Comparison of ENCODE assay signal across 11 mouse cellular contexts in the genomic region with DNA sequence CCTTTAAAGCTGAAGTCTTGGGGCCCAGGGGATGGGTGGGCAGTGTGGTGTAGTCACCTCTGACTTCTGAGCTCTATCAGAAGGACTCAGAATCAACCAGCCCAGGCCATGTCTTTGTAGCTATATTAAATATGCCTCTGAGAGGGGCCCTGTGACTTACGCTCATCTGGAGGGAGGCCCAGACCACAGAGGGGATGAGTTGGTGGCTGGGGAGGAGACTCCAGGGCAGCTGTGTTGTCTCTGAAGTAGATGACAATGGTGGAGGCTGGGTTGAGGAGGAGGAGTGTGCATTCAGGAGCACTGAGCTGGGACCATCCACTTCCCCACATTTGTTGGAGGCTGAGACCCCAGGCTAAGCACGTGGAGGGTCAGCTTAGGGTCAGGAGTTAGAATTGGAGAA. TPM values are rescaled to one million over a fixed set of nuclear protein-coding genes. Genes with fewer than 3 reads are reported as not detected.
DNase-seq lines count a peak whose midpoint lies in the region; ATAC-seq and TF ChIP-seq lines count a peak whose summit lies in the region.
"Had no signal": no experiment of that assay in that cellular context is flagged by ENCODE, and none has a peak within 500 bp of the region (broad histone marks: within the 10 kb centered on the region; RNA-seq: fewer than 3 reads in every experiment).

No protein-coding gene starts in this region.

- no peak overlapping the region for H3K4me2 ChIP-seq in kidney, postnatal 0 days (ENCODE audit: low read length)
- no peak overlapping the region for H3K4me2 ChIP-seq in midbrain, embryonic 13.5 days (replicated peaks)
- H3K4me2 ChIP-seq in midbrain, embryonic 14.5 days (ENCODE audit: low read length): no peak overlapping the region

- H3K9me3 ChIP-seq in kidney, postnatal 0 days (replicated peaks; ENCODE audit: low read length): no peaks in the 10 kb centered on the region
- H3K9me3 ChIP-seq in midbrain, embryonic 13.5 days: no peaks in the 10 kb centered on the region
- H3K9me3 ChIP-seq in midbrain, embryonic 14.5 days (ENCODE audit: control insufficient read depth, low read length): no peaks in the 10 kb centered on the region
- H3K9me3 ChIP-seq: embryonic facial prominence, embryonic 10.5 days; forebrain, embryonic 13.5 days; heart, embryonic 13.5 days; hindbrain, embryonic 12.5 days had no signal

- H3K9ac ChIP-seq in kidney, postnatal 0 days (ENCODE audit: low read depth, low read length): no peak overlapping the region
- H3K9ac ChIP-seq in midbrain, embryonic 13.5 days (replicated peaks): no peak overlapping the region
- no peak overlapping the region for H3K9ac ChIP-seq in midbrain, embryonic 14.5 days (replicated peaks; ENCODE audit: low read length)
- H3K9ac ChIP-seq: heart, embryonic 13.5 days had no signal

- no peak for ATAC-seq in cerebellum, adult (ENCODE audit: insufficient number of reproducible peaks, low FRiP score, low TSS enrichment)
- ATAC-seq in kidney, postnatal 0 days (replicated peaks; ENCODE audit: low FRiP score, low read depth): no peak
- ATAC-seq in midbrain, embryonic 13.5 days: 0 out of 2 replicates have a peak, but pooled peaks have one; percentile 1
- ATAC-seq in midbrain, embryonic 14.5 days (ENCODE audit: low FRiP score, low TSS enrichment): no peak

- no peak overlapping the region for H3K27ac ChIP-seq in kidney, postnatal 0 days
- no peak overlapping the region for H3K27ac ChIP-seq in midbrain, embryonic 13.5 days
- H3K27ac ChIP-seq in midbrain, embryonic 14.5 days (replicated peaks; ENCODE audit: low read depth, low read length): no peak overlapping the region
- H3K27ac ChIP-seq: embryonic facial prominence, embryonic 10.5 days; forebrain, embryonic 13.5 days; heart, embryonic 13.5 days; hindbrain, embryonic 12.5 days; hindbrain, postnatal 0 days had no signal

- H3K27me3 ChIP-seq in kidney, postnatal 0 days (ENCODE audit: insufficient read depth, low read length): peaks cover 50% of the 10 kb centered on the region
- H3K27me3 ChIP-seq in midbrain, embryonic 13.5 days: peaks cover 76% of the 10 kb centered on the region
- peaks cover 60% of the 10 kb centered on the region for H3K27me3 ChIP-seq in midbrain, embryonic 14.5 days (ENCODE audit: control insufficient read depth, insufficient read depth, low read length)

- TF ChIP-seq CTCF in kidney, postnatal 0 days (IDR thresholded peaks at IDR 0.05; ENCODE audit: low read depth): no peak

- H3K4me1 ChIP-seq in kidney, postnatal 0 days (replicated peaks; ENCODE audit: insufficient read depth, low read length): peaks cover 3% of the 10 kb centered on the region; the same call in 1 of the 2 replicates
- H3K4me1 ChIP-seq in midbrain, embryonic 13.5 days (replicated peaks): peaks cover 25% of the 10 kb centered on the region
- H3K4me1 ChIP-seq in midbrain, embryonic 14.5 days (ENCODE audit: control insufficient read depth, insufficient read depth, low read length): peaks cover 9% of the 10 kb centered on the region; the same call in 1 of the 2 replicates

- peak; percentile 37 for DNase-seq in cerebellum, adult 9-11 months
- DNase-seq in kidney, postnatal 0 days (ENCODE audit: low spot score): peak; percentile 37
- no peak for DNase-seq in kidney, adult 9 months
- DNase-seq in midbrain, embryonic 14.5 days: no peak

- H3K36me3 ChIP-seq in kidney, postnatal 0 days (ENCODE audit: insufficient read depth, low read length): no peaks in the 10 kb centered on the region
- H3K36me3 ChIP-seq in midbrain, embryonic 13.5 days: peaks cover 19% of the 10 kb centered on the region
- peaks cover 30% of the 10 kb centered on the region for H3K36me3 ChIP-seq in midbrain, embryonic 14.5 days (ENCODE audit: control insufficient read depth, insufficient read depth, low read length)
- H3K36me3 ChIP-seq: heart, embryonic 13.5 days had no signal

- 30% methylated on average over 2 of the region's 2 CpGs for WGBS in kidney, postnatal 0 days
- WGBS in midbrain, embryonic 13.5 days: 36% methylated on average over 2 of the region's 2 CpGs
- 39% methylated on average over 2 of the region's 2 CpGs for WGBS in midbrain, embryonic 14.5 days

- H3K4me3 ChIP-seq in kidney, postnatal 0 days (replicated peaks; ENCODE audit: low read depth, low read length): no peak overlapping the region
- H3K4me3 ChIP-seq in midbrain, embryonic 13.5 days (replicated peaks): no peak overlapping the region
- no peak overlapping the region for H3K4me3 ChIP-seq in midbrain, embryonic 14.5 days (replicated peaks; ENCODE audit: low read depth, low read length)

RNA-seq across cellular contexts. Expression of a gene that starts 3.9 kb away (rescaled TPM):
- polyA plus RNA-seq in kidney, postnatal 0 days (2015; fragmentation: Nextera tagmentation; extraction: Ambion mirVana): 0.57 and 0.92 TPM in 2 replicates
- polyA plus RNA-seq in midbrain, embryonic 13.5 days (2015; fragmentation: Nextera tagmentation; extraction: Ambion mirVana): 8.2 and 10.5 TPM in 2 replicates
- 14.7 and 14.9 TPM in 2 replicates for polyA plus RNA-seq in midbrain, embryonic 14.5 days (2014; fragmentation: Nextera tagmentation; extraction: Ambion mirVana)

RNA-seq across cellular contexts. Expression of a gene that starts 7.9 kb away (rescaled TPM):
- 1.3 and 2.0 TPM in 2 replicates for polyA plus RNA-seq in kidney, postnatal 0 days (2015; fragmentation: Nextera tagmentation; extraction: Ambion mirVana)
- polyA plus RNA-seq in midbrain, embryonic 13.5 days (2015; fragmentation: Nextera tagmentation; extraction: Ambion mirVana): 16.5 and 18.3 TPM in 2 replicates
- 9.9 and 15.2 TPM in 2 replicates for polyA plus RNA-seq in midbrain, embryonic 14.5 days (2014; fragmentation: Nextera tagmentation; extraction: Ambion mirVana)

RNA-seq across cellular contexts. Expression of a gene that starts 11.5 kb away (rescaled TPM):
- polyA plus RNA-seq in kidney, postnatal 0 days (2015; fragmentation: Nextera tagmentation; extraction: Ambion mirVana): 10.4 and 12.0 TPM in 2 replicates
- polyA plus RNA-seq in midbrain, embryonic 13.5 days (2015; fragmentation: Nextera tagmentation; extraction: Ambion mirVana): 149 and 151 TPM in 2 replicates
- polyA plus RNA-seq in midbrain, embryonic 14.5 days (2014; fragmentation: Nextera tagmentation; extraction: Ambion mirVana): 175 and 200 TPM in 2 replicates

RNA-seq across cellular contexts. Expression of a gene that starts 27.8 kb away (rescaled TPM):
- polyA plus RNA-seq in kidney, postnatal 0 days (2015; fragmentation: Nextera tagmentation; extraction: Ambion mirVana): 0.23 and 0.32 TPM in 2 replicates
- 0.34 and 0.71 TPM in 2 replicates for polyA plus RNA-seq in midbrain, embryonic 13.5 days (2015; fragmentation: Nextera tagmentation; extraction: Ambion mirVana)
- 0.27 and 0.34 TPM in 2 replicates for polyA plus RNA-seq in midbrain, embryonic 14.5 days (2014; fragmentation: Nextera tagmentation; extraction: Ambion mirVana)

Comparison
In these comparisons a context has a peak if more than half of its experiments do, and no peak if none do; other contexts are left out.
1. DNase-seq: peak in cerebellum, adult 9-11 months (single experiment) and kidney, postnatal 0 days (single experiment); none in kidney, adult 9 months (single experiment) and midbrain, embryonic 14.5 days (single experiment).
2. RNA of a gene that starts 11.5 kb away (polyA plus RNA-seq): 175 to 200 TPM in midbrain, embryonic 14.5 days and 149 to 151 TPM in midbrain, embryonic 13.5 days; 10.4 to 12.0 TPM in kidney, postnatal 0 days; every median in the first group is over 10 times any median in the second.